Mouse (Mus musculus) kidney, postnatal 10 days (tissue): Measurements from ENCODE around the gene Gm17651.

Experiments
- DNase-seq: peaks from one replicate; pipeline ENCODE4 v3.0.0; 2021; ENCODE audit warnings: mixed read lengths

The Gm17651 gene

GRCm38 (mm10) chr3:97678416-97678815 lies 3.9 kb upstream of the Gm17651 start:
- no peak for DNase-seq

- DNase-seq, result no peak
Observed at GRCm38 (mm10) chr3:97676126-97676525, 1.6 kb upstream of the Gm17651 start.

DNA sequence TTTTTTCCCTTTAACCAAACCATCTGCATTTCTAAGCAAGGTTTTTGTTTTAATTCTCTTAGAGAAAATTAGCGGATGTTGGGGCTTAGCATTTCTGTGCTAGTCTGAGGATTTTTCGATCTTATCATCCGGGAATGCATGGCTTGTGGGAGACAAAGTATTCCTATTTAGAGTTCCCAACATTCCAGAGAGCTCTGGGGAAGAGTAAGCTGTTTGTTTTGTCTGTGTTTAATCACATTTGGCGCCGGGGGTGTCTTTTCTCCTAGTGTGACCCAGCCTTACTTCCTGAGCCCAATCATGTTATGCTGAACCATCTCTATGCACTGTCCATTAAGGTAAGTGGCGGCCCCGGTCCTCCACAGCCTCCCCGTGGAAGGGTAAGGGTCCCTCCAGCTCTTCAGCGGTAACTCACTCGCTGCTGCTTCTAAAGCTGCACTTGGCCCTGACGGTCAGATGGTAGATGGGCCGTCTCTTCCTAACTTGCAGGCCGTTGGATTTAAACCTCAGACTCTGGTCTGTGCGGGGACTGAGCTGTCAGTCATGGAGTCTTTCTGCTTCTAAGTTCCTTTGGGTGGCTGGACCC lies 7.3 kb downstream of the Gm17651 start:
- DNase-seq, result peak; percentile 24

GRCm38 (mm10) chr3:97666154-97666553 lies 8.3 kb downstream of the Gm17651 start:
- no peak for DNase-seq

GRCm38 (mm10) chr3:97665525-97665924 lies 9.0 kb downstream of the Gm17651 start:
- no peak for DNase-seq

DNA sequence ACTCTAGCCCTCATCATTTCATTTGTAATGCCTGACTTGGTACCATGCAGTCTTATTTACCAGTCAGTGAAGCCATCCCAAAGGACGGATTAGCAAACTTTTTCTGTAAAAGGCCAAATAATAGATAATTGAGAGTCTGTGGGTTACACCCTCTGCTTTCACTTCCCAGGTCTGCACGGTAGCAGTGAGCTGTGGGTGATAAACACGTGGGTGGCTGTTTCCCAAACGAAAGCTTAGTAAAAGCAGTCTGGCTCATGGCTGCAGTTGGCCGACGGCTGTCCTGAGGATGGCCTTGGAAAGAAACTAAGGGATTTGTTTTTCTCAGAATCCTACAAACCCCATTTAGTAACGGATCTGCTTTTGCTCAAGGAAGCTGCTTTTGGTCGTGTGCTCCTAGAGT lies 13.3 kb downstream of the Gm17651 start:
- no peak for DNase-seq

GRCm38 (mm10) chr3:97659746-97660145 lies 14.7 kb downstream of the Gm17651 start:
- no peak for DNase-seq

DNA sequence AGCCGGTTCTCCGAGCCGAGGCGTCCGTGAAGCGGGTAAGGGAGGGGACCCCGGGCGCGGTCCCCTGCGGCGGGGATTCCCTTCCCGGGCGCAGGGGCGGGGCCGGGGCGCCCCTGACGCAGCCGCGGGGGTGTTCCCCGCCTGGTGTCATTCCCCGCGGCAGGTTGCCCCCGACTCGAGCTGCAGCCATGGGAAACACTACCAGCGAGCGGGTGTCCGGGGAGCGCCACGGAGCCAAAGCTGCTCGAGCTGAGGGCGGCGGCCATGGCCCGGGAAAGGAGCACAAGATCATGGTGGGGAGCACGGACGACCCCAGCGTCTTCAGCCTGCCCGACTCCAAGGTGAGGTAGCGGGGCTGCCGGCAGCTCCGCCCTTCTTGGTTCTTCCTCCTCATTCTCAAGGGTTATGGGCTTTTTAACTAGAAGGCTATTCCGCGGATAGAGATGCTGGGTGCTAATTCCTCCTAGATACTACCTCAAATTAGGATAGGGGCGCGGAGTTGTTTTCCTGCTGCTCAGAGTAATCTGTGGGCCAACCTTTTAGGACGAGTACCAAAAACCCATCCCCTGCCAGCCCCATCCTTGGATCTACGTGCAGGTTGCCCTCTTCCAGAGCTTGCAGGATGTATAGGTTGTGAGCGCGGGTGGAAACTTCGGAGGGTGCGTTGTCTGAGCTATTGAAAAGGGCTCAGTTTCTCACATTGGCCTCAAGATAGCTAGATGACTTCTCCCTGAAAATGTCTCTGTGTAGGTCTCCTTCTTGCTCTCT lies 15.9 kb downstream of the Gm17651 start:
- DNase-seq, result peak; percentile 22

- peak; percentile 100 for DNase-seq
Observed at GRCm38 (mm10) chr3:97657655-97658411, 16.7 kb downstream of the Gm17651 start, which contains the start of gene Prkab2. Prkab2 (plus strand) TSS chr3:97658193.

DNA sequence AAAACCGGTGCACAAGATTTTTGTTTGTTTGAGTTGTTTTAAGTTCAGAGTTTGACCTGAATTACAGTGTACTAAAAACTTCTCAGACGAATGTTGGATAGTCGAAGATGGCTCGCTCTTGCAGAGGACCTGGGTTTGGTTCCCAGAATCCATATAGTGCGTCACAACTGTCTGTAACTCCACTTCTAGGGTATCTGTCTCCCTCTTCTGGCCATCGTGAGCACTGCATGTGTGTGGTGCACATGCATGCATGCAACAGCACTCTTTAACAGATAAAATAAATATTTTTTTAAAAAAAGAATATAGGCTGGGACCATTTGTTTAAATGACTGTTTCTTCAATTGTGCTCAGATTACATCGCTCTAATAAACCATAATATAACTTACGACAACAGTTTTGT lies 19.6 kb downstream of the Gm17651 start:
- DNase-seq, result peak; percentile 49

- DNase-seq, result no peak
Observed at GRCm38 (mm10) chr3:97653781-97654180, 20.7 kb downstream of the Gm17651 start.

GRCm38 (mm10) chr3:97651604-97652003 lies 22.9 kb downstream of the Gm17651 start:
- no peak for DNase-seq

- DNase-seq, result no peak
Observed at GRCm38 (mm10) chr3:97649469-97649868, 25.0 kb downstream of the Gm17651 start.

DNA sequence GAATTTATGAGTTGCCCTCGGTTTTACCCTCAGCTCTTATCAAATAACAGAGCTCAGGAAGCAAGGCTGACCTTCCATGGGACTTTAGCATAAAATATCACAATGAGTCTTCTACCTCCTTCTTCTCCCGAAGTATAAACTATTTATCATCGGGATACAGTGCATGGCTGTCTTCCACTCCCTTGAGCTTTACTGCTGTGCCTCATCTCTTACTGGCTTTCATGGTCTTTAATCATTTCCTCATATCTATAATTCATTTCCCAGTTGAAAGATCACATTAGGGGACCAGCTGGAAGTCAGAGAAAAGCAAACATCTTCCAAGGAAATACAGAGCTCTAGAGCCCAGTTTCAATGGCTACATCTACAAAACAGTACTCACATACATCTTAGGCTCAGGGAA lies 25.5 kb downstream of the Gm17651 start:
- DNase-seq, result no peak

GRCm38 (mm10) chr3:97648518-97648917 lies 26.0 kb downstream of the Gm17651 start:
- DNase-seq, result no peak

- no peak for DNase-seq
Observed at GRCm38 (mm10) chr3:97642001-97642400, 32.5 kb downstream of the Gm17651 start.

- DNase-seq, result no peak
Observed at GRCm38 (mm10) chr3:97641396-97641795, 33.1 kb downstream of the Gm17651 start.

DNA sequence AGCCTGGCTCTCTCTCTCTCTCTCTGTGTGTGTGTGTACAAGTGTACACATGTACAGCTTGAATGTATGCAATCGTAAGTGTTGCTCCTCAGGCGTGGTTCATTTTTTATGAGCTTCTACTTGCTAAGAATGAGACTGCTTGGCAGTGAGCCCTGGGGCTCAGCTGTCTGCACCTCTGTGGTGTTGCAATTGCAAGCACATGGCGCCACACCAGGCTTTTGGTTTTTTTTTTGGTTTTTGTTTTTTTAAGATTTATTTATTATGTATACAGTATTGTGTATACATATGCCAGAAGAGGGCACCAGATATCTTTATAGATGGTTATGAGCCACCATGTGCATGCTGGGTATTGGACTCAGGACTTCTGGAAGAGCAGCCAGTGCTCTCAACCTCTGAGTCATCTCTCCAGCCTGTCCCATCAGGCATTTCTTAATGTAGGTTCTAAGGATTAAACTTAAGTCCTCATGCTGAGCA lies 40.2 kb downstream of the Gm17651 start:
- DNase-seq, result peak; percentile 44

GRCm38 (mm10) chr3:97633456-97633855 lies 41.0 kb downstream of the Gm17651 start:
- DNase-seq, result no peak

DNA sequence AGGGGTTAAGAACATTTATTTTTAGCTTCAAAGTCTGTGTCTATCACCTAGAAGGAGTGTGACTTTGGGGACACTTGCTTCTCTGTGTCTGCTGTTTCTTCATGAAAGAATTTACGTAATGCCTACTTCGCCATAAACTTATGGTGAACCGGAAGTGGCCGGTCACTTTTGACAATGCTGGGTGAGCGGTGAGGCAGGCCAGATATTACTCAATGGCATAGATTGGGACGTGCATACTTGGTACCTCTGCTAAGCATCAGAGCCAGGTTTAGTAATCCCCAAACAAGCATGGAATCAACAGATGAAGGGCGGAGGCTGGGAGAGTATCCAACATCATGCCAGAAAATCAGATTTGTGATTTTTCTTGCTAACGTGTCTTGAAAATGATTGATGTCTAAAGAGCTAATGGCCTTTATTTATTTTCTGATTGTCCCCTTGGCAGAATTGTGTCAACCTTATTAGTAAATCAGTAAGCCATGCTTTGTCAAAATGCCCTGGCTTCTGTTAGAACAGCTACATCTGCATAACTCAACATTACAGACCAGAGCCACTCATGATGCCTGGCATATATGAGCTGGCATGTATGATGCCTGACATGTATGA lies 43.1 kb downstream of the Gm17651 start:
- DNase-seq, result no peak

DNA sequence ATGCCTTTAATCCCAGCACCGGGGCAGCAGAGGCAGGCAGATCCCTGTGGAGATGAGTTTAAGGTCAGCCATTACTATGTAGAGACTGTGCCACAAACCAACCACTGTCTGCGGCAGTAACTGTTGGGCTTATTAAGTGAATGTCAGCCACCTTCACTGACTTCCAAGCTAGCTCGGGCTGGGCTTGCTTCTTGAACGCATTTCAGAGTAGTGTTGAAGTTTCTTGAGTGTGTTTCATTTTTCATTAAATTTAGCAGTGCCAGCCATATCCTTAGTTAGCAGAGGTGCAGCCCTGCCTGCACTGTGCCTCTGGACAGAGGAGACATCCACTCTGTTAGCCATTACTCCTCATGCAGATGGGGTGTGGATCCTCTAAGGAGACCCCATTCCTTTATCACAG lies 43.7 kb downstream of the Gm17651 start:
- no peak for DNase-seq

DNA sequence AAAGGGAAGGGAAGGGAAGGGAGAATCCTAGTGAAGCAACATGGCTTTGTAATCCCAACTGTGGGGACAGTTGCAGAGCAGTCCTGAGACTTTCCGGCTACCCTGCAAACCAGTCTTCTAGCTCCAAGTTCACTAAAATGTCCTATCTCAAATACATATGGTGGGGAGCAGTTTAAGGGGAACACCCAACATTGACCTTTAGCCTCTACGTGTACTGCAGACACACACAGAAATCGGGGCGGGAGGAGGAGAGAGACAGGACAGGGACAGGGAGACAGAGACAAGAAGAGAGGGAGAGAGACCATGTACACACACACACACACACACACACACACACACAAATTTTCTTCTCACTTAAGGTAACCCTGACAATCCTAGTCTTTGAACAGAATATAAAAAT lies 44.6 kb downstream of the Gm17651 start:
- DNase-seq, result no peak

DNA sequence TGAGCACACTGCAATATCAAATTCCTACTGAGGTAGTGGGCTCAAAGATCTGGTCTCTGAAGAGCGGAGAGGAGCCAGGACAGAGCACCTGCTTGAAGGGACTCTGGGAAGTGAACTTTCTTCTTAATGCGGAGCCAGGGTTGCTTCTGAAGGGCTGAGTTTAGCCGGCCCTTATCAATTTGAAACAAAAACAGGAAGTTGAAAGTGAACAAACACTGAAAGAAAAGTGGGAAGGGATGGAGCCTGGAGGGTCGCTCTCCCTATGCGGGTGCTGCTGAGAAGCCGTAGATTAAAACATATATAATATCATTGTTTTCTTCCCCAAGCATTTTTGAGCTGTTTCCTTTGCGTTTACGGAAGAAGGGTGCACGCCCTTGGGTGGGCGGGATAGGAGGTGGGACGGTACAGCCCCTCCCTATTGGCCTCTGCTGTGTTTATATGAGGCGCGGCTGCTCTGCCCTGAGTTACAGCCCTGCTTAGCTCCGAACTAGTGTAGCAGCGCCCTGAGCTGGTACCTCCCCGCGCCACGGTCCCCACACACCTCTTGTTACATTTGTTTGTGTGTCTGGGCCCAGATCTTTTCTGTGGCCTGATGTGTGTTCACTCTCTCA lies 46.0 kb downstream of the Gm17651 start, which contains the start of gene Fmo5:
Gene Fmo5 (plus strand): TSS at position 414 of the 611 bp plus-strand sequence.
- DNase-seq, result peak; percentile 81
